Mouse (Mus musculus) stomach, embryonic 15.5 days (tissue): Measurements from ENCODE around the gene Slc25a39. TPM values are rescaled to one million over a fixed set of nuclear protein-coding genes. Genes with fewer than 3 reads are reported as not detected.

Experiments used
- ATAC-seq: fragments of 200-750 bp; cut with Nextera tagmentation; 2 replicates; pipeline ENCODE4 v1.8.0; 2017; ENCODE audit warnings: low read depth, moderate number of reproducible peaks, moderate TSS enrichment; ENCODE audit not compliant: insufficient read depth, low FRiP score
- H3K27ac ChIP-seq: fragments of 300-500 bp; sonication (generic); 2 replicates; pipeline ENCODE4 v1.5.1; 2015; ENCODE audit warnings: mild to moderate bottlenecking, inconsistent platforms
- H3K27me3 ChIP-seq: fragments of 300-500 bp; sonication (generic); replicated peaks from 2 replicates; pipeline ENCODE4 v1.6.1; 2015; ENCODE audit warnings: inconsistent platforms
- H3K36me3 ChIP-seq: fragments of 300-500 bp; sonication (generic); 2 replicates; pipeline ENCODE4 v1.6.1; 2015; ENCODE audit warnings: inconsistent platforms
- H3K4me1 ChIP-seq: fragments of 300-500 bp; sonication (generic); 2 replicates; pipeline ENCODE4 v1.6.1; 2015; ENCODE audit warnings: inconsistent platforms
- H3K4me2 ChIP-seq: fragments of 300-500 bp; sonication (generic); 2 replicates; pipeline ENCODE4 v1.6.1; 2015; ENCODE audit warnings: mild to moderate bottlenecking, inconsistent platforms
- H3K4me3 ChIP-seq: fragments of 300-500 bp; sonication (generic); replicated peaks from 2 replicates; pipeline ENCODE4 v1.5.1; 2015; ENCODE audit warnings: inconsistent platforms
- H3K9ac ChIP-seq: fragments of 300-500 bp; sonication (generic); 2 replicates; pipeline ENCODE4 v1.6.1; 2015; ENCODE audit warnings: inconsistent platforms
- H3K9me3 ChIP-seq: fragments of 300-500 bp; sonication (generic); 2 replicates; pipeline ENCODE4 v1.6.1; 2016; ENCODE audit warnings: inconsistent platforms
- WGBS: fragments of 180-500 bp; shearing (Covaris S2); methylation state at CpG from one replicate; pipeline ENCODE4 v1.1.7; 2015; 5-methylcytosine and 5-hydroxymethylcytosine counted together
- polyA plus RNA-seq: library from polyadenylated mRNA; unstranded; fragments of >200 nt; fragmentation: Nextera tagmentation; extraction: Ambion mirVana; gene quantifications from 2 replicates; pipeline ENCODE4 v1.2.1, GENCODE M21; 2015

Slc25a39 gene
- 256 and 259 TPM in 2 replicates for polyA plus RNA-seq

DNA sequence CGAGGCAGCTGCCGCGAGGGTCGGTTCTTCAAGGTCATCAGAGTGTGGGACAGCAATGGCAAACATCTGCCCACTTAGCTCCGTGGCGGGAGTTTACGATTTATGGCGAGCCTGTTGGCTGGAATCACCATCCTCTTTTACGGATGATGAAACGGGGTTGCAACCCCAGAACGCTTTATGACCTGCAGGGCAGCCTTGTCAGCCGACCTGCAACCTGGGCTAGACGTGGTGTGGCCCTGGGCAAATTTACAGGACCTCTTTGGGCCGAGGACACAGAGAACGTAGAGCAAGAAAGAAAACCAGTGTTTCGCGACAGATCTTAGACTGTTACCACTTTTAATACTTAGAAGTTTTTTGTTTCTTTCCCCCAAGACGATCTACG, at the start of gene Slc25a39:
Gene Slc25a39 (minus strand): TSS at position 113 of the 382 bp plus-strand sequence.
- under 1% methylated on average over 19 of the region's 19 CpGs for whole genome bisulfite sequencing
- Histone ChIP-seq H3K4me1 (peaks cover 22% of the 10 kb centered on the region), H3K4me3 (peak within 1 kb of the TSS; percentile 90), H3K9ac (peak within 1 kb of the TSS; percentile 86), H3K27ac (peak within 1 kb of the TSS; percentile 94), H3K9me3 (no peaks in the 10 kb centered on the region), H3K4me2 (peak within 1 kb of the TSS; percentile 86), H3K36me3 (peaks cover 15% of the 10 kb centered on the region), H3K27me3 (no peaks in the 10 kb centered on the region)
- ATAC-seq, result no peak

DNA sequence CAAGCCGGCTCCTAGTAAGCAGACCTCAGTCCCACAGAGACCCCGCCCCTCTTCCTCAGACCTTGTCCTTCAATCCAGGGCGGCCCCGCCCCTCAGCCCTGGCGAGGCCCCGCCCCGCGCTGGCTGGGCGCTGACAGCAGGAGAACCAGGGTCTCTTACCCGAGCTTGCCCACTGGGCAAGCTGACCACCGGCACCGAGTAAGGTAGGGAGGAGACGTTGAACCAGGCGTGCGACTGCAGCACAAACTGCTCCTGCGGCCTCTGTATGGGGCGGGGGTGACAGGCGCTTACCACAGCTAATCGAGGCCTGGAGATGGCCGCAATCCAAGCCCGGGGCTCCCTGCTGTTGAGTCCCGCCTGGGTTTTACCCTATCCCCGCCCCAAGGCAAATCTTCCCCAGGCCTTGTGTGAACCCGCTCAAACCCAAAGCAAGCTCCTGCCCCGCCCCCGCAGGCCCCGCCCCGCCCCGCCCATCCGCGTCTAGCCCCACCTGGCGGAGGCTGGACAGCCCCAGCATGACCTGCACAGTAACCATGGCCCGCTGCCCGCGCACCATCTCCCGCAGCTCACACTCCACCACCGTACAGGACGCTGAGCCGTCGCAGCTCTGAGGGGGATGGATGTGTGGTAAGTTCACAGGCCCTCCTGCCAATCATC, 48.1 kb upstream of the Slc25a39 start:
- peaks cover 18% of the 10 kb centered on the region for H3K4me1 ChIP-seq
- peak overlapping the region; percentile 77 for H3K27ac ChIP-seq
- peak overlapping the region; percentile 93 for H3K4me2 ChIP-seq
- 0 out of 2 replicates have a peak, but pooled peaks cover 6% of the 10 kb centered on the region for H3K27me3 ChIP-seq
- no peaks in the 10 kb centered on the region for H3K9me3 ChIP-seq
- H3K4me3 ChIP-seq, result peak overlapping the region; percentile 57
- no peaks in the 10 kb centered on the region for H3K36me3 ChIP-seq
- H3K9ac ChIP-seq, result peak overlapping the region; percentile 34; the same call in 1 of the 2 replicates
- 1% methylated on average over 39 of the region's 40 CpGs for WGBS
- peak; percentile 90 for ATAC-seq

DNA sequence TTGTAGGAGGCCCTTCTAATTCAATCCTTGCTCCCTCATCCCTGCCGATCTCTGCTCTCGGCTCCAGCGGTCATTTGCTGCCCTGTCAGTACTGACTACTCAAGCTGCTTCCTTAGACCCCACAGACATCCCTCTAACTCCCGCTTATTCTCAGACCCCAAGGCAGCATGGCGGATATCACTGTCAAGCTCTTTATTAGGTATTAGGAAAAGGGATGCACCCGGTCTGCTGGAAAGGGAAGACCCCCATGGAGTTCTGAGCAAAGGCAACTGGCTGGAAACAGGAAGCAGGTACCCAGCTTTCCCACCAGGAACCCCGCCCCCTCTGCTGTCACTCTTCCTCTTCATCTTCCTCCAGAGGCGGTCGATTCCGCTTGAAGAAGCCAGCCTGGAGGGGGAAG, 45.4 kb upstream of the Slc25a39 start:
- WGBS, result 30% methylated on average over 10 of the region's 10 CpGs
- peaks cover 30% of the 10 kb centered on the region for H3K4me1 ChIP-seq
- no peak overlapping the region for H3K4me2 ChIP-seq
- no peak overlapping the region for H3K4me3 ChIP-seq
- H3K36me3 ChIP-seq, result no peaks in the 10 kb centered on the region
- no peaks in the 10 kb centered on the region for H3K9me3 ChIP-seq
- no peak for ATAC-seq
- 0 out of 2 replicates have a peak, but pooled peaks cover 6% of the 10 kb centered on the region for H3K27me3 ChIP-seq
- H3K9ac ChIP-seq, result no peak overlapping the region
- no peak overlapping the region for H3K27ac ChIP-seq

DNA sequence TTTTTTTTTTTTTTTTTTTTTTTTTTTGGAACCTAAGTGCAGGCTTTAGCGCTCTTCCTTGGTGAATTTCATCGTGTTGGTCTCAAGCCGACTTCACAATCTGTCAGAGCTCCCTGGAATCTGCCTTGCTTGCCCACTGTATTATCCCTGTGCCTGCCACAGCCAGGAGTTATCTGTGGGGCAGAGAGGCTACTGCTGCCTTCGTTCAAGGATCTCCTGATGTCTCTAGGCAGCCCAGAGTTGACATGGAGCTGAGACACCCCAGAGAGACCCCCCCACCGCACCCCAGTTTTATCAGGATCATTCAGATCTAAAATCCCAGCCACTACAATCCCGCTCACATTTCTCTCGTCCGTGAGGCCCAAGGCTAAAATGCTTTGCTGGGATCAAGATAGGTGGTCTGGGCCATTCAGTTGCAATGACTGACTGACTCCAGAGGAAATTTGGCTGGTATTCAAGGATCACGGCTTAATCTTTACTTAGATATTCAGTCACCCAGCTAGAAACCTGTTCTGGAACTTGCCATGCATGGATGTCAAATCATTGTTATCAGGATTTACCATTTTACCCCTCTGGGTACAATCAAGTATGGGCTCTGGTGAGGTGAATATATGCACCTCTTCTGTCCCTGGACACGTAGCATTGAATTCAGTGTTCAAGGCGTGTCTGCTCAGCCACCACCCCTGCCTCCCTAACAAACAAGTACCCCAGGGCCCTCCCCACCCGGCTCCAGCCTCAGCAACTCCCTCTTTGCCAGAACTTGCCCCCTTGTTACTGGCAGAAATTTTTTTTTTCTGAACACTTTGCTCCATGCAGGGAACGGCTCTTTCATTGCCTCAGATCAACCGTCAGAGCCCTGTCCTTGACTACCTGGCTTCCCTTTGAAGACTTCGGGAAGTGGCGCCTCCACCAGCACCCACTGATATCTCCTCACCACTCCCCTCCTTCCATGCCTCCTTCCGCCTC, 41.6 kb upstream of the Slc25a39 start:
- H3K27ac ChIP-seq, result peak overlapping the region; percentile 74
- no peak overlapping the region for H3K9ac ChIP-seq
- ATAC-seq, result no peak
- no peaks in the 10 kb centered on the region for H3K36me3 ChIP-seq
- peaks cover 37% of the 10 kb centered on the region for H3K4me1 ChIP-seq
- 44% methylated on average over 17 of the region's 17 CpGs for WGBS
- no peaks in the 10 kb centered on the region for H3K9me3 ChIP-seq
- 0 out of 2 replicates have a peak, but pooled peaks cover 6% of the 10 kb centered on the region for H3K27me3 ChIP-seq
- no peak overlapping the region for H3K4me3 ChIP-seq
- no peak overlapping the region for H3K4me2 ChIP-seq

DNA sequence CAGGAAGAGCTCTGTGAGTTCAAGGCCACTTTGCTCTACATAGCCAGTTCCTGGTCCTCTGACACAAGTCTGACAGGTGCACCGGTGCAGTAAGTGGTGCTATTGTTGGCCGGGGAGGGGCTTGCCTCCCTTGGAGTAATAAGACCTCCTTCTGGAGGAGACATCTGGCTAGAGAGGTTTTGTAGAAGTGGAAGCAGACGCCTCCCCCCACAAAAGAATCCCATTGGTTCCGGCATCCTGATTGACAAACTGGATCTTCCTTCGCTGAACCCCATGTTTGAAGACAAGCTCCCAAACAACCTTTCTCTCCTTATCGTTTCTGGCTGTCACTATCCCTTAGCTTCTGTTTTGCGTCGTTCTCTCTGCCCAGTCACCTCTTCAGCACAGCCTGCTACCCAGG, 40.6 kb upstream of the Slc25a39 start:
- Histone ChIP-seq H3K27me3 (0 out of 2 replicates have a peak, but pooled peaks cover 5% of the 10 kb centered on the region), H3K9ac (no peak overlapping the region), H3K9me3 (no peaks in the 10 kb centered on the region), H3K4me3 (no peak overlapping the region), H3K27ac (peak overlapping the region; percentile 74), H3K4me1 (peaks cover 43% of the 10 kb centered on the region), H3K4me2 (peak overlapping the region; percentile 14; the same call in 1 of the 2 replicates), H3K36me3 (0 out of 2 replicates have a peak, but pooled peaks cover 3% of the 10 kb centered on the region)
- 17% methylated on average over 8 of the region's 8 CpGs for WGBS
- no peak for ATAC-seq

DNA sequence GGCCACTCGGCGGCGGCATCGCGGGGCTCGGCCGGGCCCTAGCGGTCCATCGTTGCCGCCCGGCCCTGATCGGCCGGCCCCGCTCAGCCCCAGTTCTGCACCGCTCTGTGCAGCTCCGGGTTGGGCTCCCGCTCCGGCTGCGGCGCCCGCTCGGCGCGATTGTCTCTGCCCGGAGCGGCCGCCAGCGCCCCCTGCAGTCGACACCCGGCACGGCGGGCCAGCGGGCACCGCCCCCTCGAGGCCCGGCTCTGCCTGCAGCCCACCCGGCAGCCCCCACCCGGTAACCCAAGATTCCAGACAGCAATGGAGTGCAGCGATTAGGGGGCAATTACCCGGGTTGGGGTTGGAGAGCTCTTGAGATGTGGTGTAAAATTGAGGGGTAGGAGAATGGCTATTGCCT, 39.8 kb upstream of the Slc25a39 start, which contains the start of gene Fam171a2:
Gene Fam171a2 (minus strand): TSS at position 186 of the 400 bp plus-strand sequence.
- Histone ChIP-seq H3K9ac (peak within 1 kb of the TSS; percentile 97), H3K27ac (peak within 1 kb of the TSS; percentile 94), H3K27me3 (no peaks in the 10 kb centered on the region), H3K36me3 (peaks cover 4% of the 10 kb centered on the region; the same call in 1 of the 2 replicates), H3K4me3 (peak within 1 kb of the TSS; percentile 93), H3K9me3 (no peaks in the 10 kb centered on the region), H3K4me1 (peaks cover 43% of the 10 kb centered on the region), H3K4me2 (peak within 1 kb of the TSS; percentile 91)
- WGBS, result under 1% methylated on average over 40 of the region's 40 CpGs
- ATAC-seq, result peak; percentile 59

DNA sequence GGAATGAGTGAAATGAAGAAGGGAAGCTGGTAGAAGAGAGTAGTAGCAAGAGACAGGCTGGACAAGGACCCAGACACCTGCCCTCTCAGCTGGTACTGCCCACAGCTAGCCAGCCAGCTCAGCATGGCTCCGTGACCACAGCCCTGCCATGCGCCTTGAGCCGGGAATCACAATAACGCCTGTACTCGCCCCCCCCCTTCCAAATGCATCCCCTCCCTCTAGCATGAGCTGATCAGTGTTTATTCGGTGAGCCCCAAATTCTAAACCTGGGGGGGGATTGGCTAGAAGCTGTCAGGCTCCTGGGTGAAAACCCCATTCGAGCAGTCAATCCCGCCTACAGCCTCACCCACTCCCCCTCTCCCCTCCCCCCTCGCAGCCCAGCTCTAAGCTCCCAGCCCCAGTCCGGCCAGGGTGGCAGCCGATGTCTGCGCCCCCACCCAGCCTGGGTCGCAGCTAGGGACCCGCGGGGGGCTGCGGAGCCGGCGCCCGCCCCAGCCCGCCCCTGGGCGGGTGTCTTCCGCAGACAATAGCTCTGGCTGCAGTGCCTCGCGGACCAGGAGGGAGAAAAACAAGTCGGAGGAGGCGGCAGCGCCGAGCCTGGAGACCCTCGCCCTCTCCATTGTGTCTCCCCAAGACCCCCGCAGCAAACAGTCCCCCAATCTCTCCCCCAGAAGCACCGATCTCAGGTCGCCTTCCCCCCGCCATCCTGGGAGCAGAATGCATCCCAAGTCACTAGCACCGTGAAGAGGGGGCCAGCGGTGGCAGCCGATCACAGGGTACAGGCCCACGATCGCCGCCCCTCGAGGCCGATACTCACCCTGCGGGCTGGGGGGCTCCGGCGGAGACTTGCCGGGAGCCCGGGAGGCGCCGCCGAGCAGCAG, 39.1 kb upstream of the Slc25a39 start:
- ATAC-seq, result peak; percentile 33; the same call in 1 of the 2 replicates
- H3K4me2 ChIP-seq, result peak overlapping the region; percentile 91
- peaks cover 43% of the 10 kb centered on the region for H3K4me1 ChIP-seq
- H3K27ac ChIP-seq, result peak overlapping the region; percentile 94
- H3K27me3 ChIP-seq, result no peaks in the 10 kb centered on the region
- H3K36me3 ChIP-seq, result peaks cover 8% of the 10 kb centered on the region; the same call in 1 of the 2 replicates
- under 1% methylated on average over 35 of the region's 49 CpGs for WGBS
- peak overlapping the region; percentile 93 for H3K4me3 ChIP-seq
- H3K9ac ChIP-seq, result peak overlapping the region; percentile 97
- H3K9me3 ChIP-seq, result no peaks in the 10 kb centered on the region

DNA sequence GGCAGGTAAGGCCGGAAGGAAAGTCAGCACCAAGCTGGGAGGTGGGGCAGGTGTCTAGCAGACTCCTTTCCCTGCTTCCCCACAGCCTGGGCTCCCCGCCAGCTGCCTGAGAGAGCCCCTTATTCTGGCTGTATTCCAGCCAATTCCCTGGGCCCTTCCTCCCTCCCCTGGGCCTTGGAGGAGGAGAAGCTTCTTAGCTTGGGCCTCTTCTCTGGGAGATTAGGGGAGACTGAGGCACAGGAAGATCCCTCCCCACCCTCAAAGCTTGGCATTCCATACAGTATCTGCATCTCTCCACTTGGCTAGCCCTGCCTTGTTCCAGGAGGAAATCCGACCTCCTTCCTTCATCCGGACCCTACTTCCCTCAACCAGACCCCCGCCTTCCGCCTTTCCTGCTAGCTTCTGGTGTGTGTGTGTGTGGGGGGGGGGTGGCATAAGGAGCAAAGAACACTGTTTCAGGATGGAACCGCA, 38.2 kb upstream of the Slc25a39 start:
- 19% methylated on average over 7 of the region's 7 CpGs for WGBS
- peak; percentile 40 for ATAC-seq
- Histone ChIP-seq H3K4me1 (peaks cover 43% of the 10 kb centered on the region), H3K27ac (peak overlapping the region; percentile 94), H3K36me3 (peaks cover 11% of the 10 kb centered on the region), H3K4me2 (peak overlapping the region; percentile 91), H3K27me3 (no peaks in the 10 kb centered on the region), H3K4me3 (peak overlapping the region; percentile 93), H3K9ac (peak overlapping the region; percentile 97; the same call in 1 of the 2 replicates), H3K9me3 (no peaks in the 10 kb centered on the region)

DNA sequence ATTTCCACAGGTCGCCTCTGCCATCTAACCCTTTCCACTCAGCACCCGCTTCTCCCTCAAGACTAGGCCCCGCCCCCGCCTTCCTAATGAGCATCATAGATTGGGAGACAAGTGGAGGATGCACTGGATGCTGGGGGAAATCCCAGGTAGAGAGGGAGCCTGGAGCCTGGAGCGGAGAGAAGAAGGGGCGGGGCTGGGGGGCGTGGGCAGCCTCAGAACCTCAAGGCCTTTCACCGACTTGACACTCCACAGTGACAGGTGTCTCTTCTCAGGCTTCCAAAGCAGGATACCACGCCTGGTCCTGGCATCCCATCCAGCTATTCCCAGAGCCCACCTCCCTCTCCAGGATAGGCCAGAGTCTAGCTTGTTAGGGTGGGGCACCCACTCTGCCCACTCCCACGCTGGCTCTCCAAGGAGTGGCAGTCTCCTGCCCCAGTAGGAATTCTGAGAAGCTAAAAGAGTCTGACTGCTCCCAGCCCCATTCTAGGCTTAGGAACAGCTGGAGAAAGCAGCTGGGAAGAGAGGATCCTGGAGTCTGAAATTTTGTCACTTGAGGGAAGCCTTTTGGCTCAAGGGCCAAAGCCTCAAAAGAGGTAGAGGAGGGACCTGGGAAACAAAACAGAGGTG, 37.6 kb upstream of the Slc25a39 start:
- H3K4me1 ChIP-seq, result peaks cover 43% of the 10 kb centered on the region

DNA sequence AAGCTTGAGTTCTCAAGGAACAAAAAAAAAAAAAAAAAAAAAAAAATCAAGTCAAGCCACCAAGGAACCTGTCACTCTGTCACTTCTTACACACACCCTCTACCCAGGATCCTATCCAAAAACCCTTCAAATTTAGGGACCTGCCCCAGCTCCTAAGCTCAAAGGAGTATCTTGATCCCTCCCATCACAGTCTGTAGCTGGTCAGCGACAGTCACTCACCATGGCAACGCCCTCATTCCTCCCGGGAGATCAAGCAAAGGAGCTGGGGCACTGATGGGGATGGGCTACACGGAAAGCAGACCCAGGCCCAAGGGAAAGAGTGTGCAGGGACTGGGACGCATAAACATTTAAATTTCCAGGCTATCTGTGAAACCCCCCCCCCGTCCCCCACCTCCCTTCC, 37.0 kb upstream of the Slc25a39 start:
- H3K4me3 ChIP-seq, result no peak overlapping the region
- no peak overlapping the region for H3K9ac ChIP-seq
- H3K4me2 ChIP-seq, result peak overlapping the region; percentile 91
- H3K4me1 ChIP-seq, result peaks cover 43% of the 10 kb centered on the region
- WGBS, result 12% methylated on average over 6 of the region's 6 CpGs
- no peaks in the 10 kb centered on the region for H3K9me3 ChIP-seq
- ATAC-seq, result no peak
- peak overlapping the region; percentile 94 for H3K27ac ChIP-seq
- H3K36me3 ChIP-seq, result peaks cover 15% of the 10 kb centered on the region
- H3K27me3 ChIP-seq, result no peaks in the 10 kb centered on the region

More for the DNA sequence above, 37.6 kb upstream of the Slc25a39 start:
- Histone ChIP-seq H3K9ac (peak overlapping the region; percentile 97; the same call in 1 of the 2 replicates), H3K9me3 (no peaks in the 10 kb centered on the region), H3K27me3 (no peaks in the 10 kb centered on the region), H3K27ac (peak overlapping the region; percentile 94), H3K36me3 (peaks cover 12% of the 10 kb centered on the region), H3K4me3 (peak overlapping the region; percentile 93), H3K4me2 (peak overlapping the region; percentile 91)
- WGBS, result 17% methylated on average over 10 of the region's 10 CpGs
- peak; percentile 48 for ATAC-seq
